8 mouse cellular contexts compared by ENCODE assay signal in genomic region chr6:128032252-128033171, GRCm38 (mm10).
A peak's percentile ranks its signal among the peaks of the same experiment; 100 is the strongest.
DNase-seq lines count a peak whose midpoint lies in the region; ATAC-seq and TF ChIP-seq lines count a peak whose summit lies in the region.

No protein-coding gene starts in this region.

- H3ac ChIP-seq in myocyte (ENCODE audit: control insufficient read depth, insufficient read length) = no peak overlapping the region

- H3K9ac ChIP-seq in limb, embryonic 14.5 days (ENCODE audit: low read depth, low read length, severe bottlenecking) = 0 out of 2 replicates have a peak overlapping the region, but pooled peaks have one; percentile 65
- H3K9ac ChIP-seq in stomach, embryonic 15.5 days = no peak overlapping the region

- no peaks in the 10 kb centered on the region for H3K27me3 ChIP-seq in kidney, adult 2 months (replicated peaks; ENCODE audit: control insufficient read depth, insufficient read depth, low read length)
- H3K27me3 ChIP-seq in limb, embryonic 14.5 days (ENCODE audit: control insufficient read depth, insufficient read depth, low read length) = peaks cover 9% of the 10 kb centered on the region; the same call in 1 of the 2 replicates
- no peaks in the 10 kb centered on the region for H3K27me3 ChIP-seq in myocyte (ENCODE audit: control insufficient read depth, insufficient read depth, insufficient read length)
- H3K27me3 ChIP-seq in stomach, embryonic 15.5 days (replicated peaks) = no peaks in the 10 kb centered on the region

- peaks cover 17% of the 10 kb centered on the region for H3K4me1 ChIP-seq in kidney, adult 2 months (ENCODE audit: control insufficient read depth, insufficient read depth, low read length)
- peaks cover 50% of the 10 kb centered on the region for H3K4me1 ChIP-seq in limb, embryonic 14.5 days (ENCODE audit: control insufficient read depth, insufficient read depth, low read length)
- H3K4me1 ChIP-seq in stomach, embryonic 15.5 days = peaks cover 31% of the 10 kb centered on the region

- ATAC-seq in limb, embryonic 14.5 days (ENCODE audit: low FRiP score, low read depth) = no peak
- no peak for ATAC-seq in stomach, embryonic 15.5 days (ENCODE audit: insufficient read depth, low FRiP score, low read depth)

- no peak overlapping the region for H3K4me3 ChIP-seq in kidney, adult 2 months (ENCODE audit: insufficient read depth, low read depth, low read length)
- H3K4me3 ChIP-seq in limb, embryonic 14.5 days (replicated peaks; ENCODE audit: low read length) = peak overlapping the region; percentile 56
- peak overlapping the region; percentile 79 for H3K4me3 ChIP-seq in myocyte
- peak overlapping the region; percentile 55 for H3K4me3 ChIP-seq in stomach, embryonic 15.5 days (replicated peaks)

- peak; percentile 72 for TF ChIP-seq CTCF in kidney, adult 2 months (conservative IDR thresholded peaks at IDR 0.05; ENCODE audit: insufficient read depth, insufficient read length, low read depth, low read length)

- DNase-seq in 3134 (ENCODE audit: extremely low read depth, insufficient read length, low spot score) = peak; percentile 79
- peak; percentile 91 for DNase-seq in adrenal gland, postnatal 10 days
- peak; percentile 82 for DNase-seq in embryo, embryonic 9.5 days (ENCODE audit: extremely low spot score)
- peak; percentile 71 to 97 for DNase-seq in heart, adult 18-20 months
- peak; percentile 82 for DNase-seq in kidney, adult 2 months
- peak; percentile 81 for DNase-seq in limb, embryonic 14.5 days (ENCODE audit: low spot score)

- H3K79me2 ChIP-seq in myocyte (ENCODE audit: control insufficient read depth, insufficient read depth) = peaks cover 24% of the 10 kb centered on the region

- H3K27ac ChIP-seq in kidney, adult 2 months (ENCODE audit: insufficient read depth, low read depth, low read length) = no peak overlapping the region
- H3K27ac ChIP-seq in limb, embryonic 14.5 days (replicated peaks; ENCODE audit: low read depth, low read length) = 0 out of 2 replicates have a peak overlapping the region, but pooled peaks have one; percentile 43
- H3K27ac ChIP-seq in stomach, embryonic 15.5 days = peak overlapping the region; percentile 63

- no peaks in the 10 kb centered on the region for H3K36me3 ChIP-seq in kidney, adult 2 months (ENCODE audit: control insufficient read depth, insufficient read depth, low read length)
- no peaks in the 10 kb centered on the region for H3K36me3 ChIP-seq in limb, embryonic 14.5 days (ENCODE audit: control insufficient read depth, insufficient read depth, low read length)
- no peaks in the 10 kb centered on the region for H3K36me3 ChIP-seq in myocyte (ENCODE audit: control insufficient read depth, insufficient read depth)
- H3K36me3 ChIP-seq in stomach, embryonic 15.5 days = no peaks in the 10 kb centered on the region

- WGBS in kidney, adult 2 months = 40% methylated on average over 16 of the region's 16 CpGs
- WGBS in limb, embryonic 14.5 days = 34% methylated on average over 16 of the region's 16 CpGs
- 33% methylated on average over 16 of the region's 16 CpGs for WGBS in stomach, embryonic 15.5 days

- H3K9me3 ChIP-seq in limb, embryonic 14.5 days (ENCODE audit: control insufficient read depth, low read length) = no peaks in the 10 kb centered on the region
- H3K9me3 ChIP-seq in stomach, embryonic 15.5 days = no peaks in the 10 kb centered on the region

- no peak for TF ChIP-seq POLR2A in kidney, adult 2 months (IDR thresholded peaks at IDR 0.05; ENCODE audit: low read depth, low read length)
- no peak for TF ChIP-seq POLR2A in limb, embryonic 14.5 days (IDR thresholded peaks at IDR 0.05; ENCODE audit: borderline replicate concordance, extremely low read depth, insufficient read depth, insufficient read length)
- no peak for TF ChIP-seq POLR2A in myocyte (IDR thresholded peaks at IDR 0.05; ENCODE audit: insufficient read length, low read depth)

- H3K4me2 ChIP-seq in limb, embryonic 14.5 days (replicated peaks; ENCODE audit: low read depth, low read length, severe bottlenecking) = peak overlapping the region; percentile 97
- H3K4me2 ChIP-seq in myocyte (ENCODE audit: low read depth) = peak overlapping the region; percentile 77
- H3K4me2 ChIP-seq in stomach, embryonic 15.5 days = peak overlapping the region; percentile 92

TF ChIP-seq in myocyte, 11 proteins besides CTCF, POLR2A, EP300 and RAD21:
- no peak for TF ChIP-seq E2F4 (IDR thresholded peaks at IDR 0.05; ENCODE audit: insufficient read depth)
- no peak for TF ChIP-seq POLR2AphosphoS2 (IDR thresholded peaks at IDR 0.05; ENCODE audit: insufficient read length, low read depth)
- no peak for TF ChIP-seq CEBPB (IDR thresholded peaks at IDR 0.05; ENCODE audit: insufficient read depth, poor library complexity, severe bottlenecking)
- peak; percentile 81 for TF ChIP-seq USF1 (IDR thresholded peaks at IDR 0.05; ENCODE audit: low read depth)
- TF ChIP-seq TCF12 (IDR thresholded peaks at IDR 0.05; ENCODE audit: insufficient read depth, poor library complexity, severe bottlenecking) = no peak
